Mouse (Mus musculus) forebrain, embryonic 14.5 days (tissue): ENCODE data around the gene Lekr1. TPM values are rescaled to one million over a fixed set of nuclear protein-coding genes. Genes with fewer than 3 reads are reported as not detected.

Source experiments
- ATAC-seq: fragments of 200-750 bp; cut with Nextera tagmentation; 2 replicates; pipeline ENCODE4 v1.8.0; 2017; ENCODE audit warnings: mild to moderate bottlenecking, moderate library complexity
- DNase-seq: peaks from one replicate; pipeline ENCODE4 v3.0.0-alpha.2; 2015; ENCODE audit warnings: low spot score
- H3K27ac ChIP-seq: fragments of 300-500 bp; sonication (generic); 2 replicates; pipeline ENCODE4 v1.5.1; 2014; ENCODE audit warnings: low read depth, mild to moderate bottlenecking, control low read depth, low read length, moderate library complexity
- H3K27me3 ChIP-seq: fragments of 300-500 bp; sonication (generic); replicated peaks from 2 replicates; pipeline ENCODE4 v1.6.1; 2014; ENCODE audit warnings: low read length, control low read depth, mixed read lengths; ENCODE audit not compliant: control insufficient read depth, insufficient read depth
- H3K36me3 ChIP-seq: fragments of 300-500 bp; sonication (generic); 2 replicates; pipeline ENCODE4 v1.6.1; 2014; ENCODE audit warnings: low read length, control low read depth; ENCODE audit not compliant: control insufficient read depth, insufficient read depth
- H3K4me1 ChIP-seq: fragments of 300-500 bp; sonication (generic); 2 replicates; pipeline ENCODE4 v1.6.1; 2014; ENCODE audit warnings: antibody characterized with exemption, low read length, control low read depth; ENCODE audit not compliant: control insufficient read depth, insufficient read depth
- H3K4me2 ChIP-seq: fragments of 300-500 bp; sonication (generic); 2 replicates; pipeline ENCODE4 v1.6.1; 2014; ENCODE audit warnings: mild to moderate bottlenecking, control low read depth, low read length
- H3K4me3 ChIP-seq: fragments of 300-500 bp; sonication (generic); 2 replicates; pipeline ENCODE4 v1.5.1; 2014; ENCODE audit warnings: low read depth, low read length, control low read depth
- H3K9ac ChIP-seq: fragments of 300-500 bp; sonication (generic); 2 replicates; pipeline ENCODE4 v1.6.1; 2014; ENCODE audit warnings: mild to moderate bottlenecking, low read length, control low read depth, moderate library complexity
- H3K9me3 ChIP-seq: fragments of 300-500 bp; sonication (generic); replicated peaks from 2 replicates; pipeline ENCODE4 v1.6.1; 2016; ENCODE audit warnings: low read length, control low read depth, mixed read lengths; ENCODE audit not compliant: control insufficient read depth
- WGBS: fragments of 180-500 bp; shearing (Covaris S2); extraction: QIAGEN DNeasy Blood & Tissue Kit; methylation state at CpG from one replicate; pipeline ENCODE4 v1.1.7; 2014; 5-methylcytosine and 5-hydroxymethylcytosine counted together
- polyA plus RNA-seq: library from polyadenylated mRNA; unstranded; fragments of >200 nt; fragmentation: Nextera tagmentation; extraction: Ambion mirVana; gene quantifications from 2 replicates; pipeline ENCODE4 v1.2.1, GENCODE M21; 2014

The Lekr1 gene
- polyA plus RNA-seq, 1 experiment from 2014 or later = 5.5 TPM

- Histone ChIP-seq H3K27ac (no peak overlapping the region), H3K4me3 (no peak overlapping the region), H3K4me1 (peaks cover 20% of the 10 kb centered on the region), H3K9ac (no peak overlapping the region), H3K9me3 (no peaks in the 10 kb centered on the region), H3K27me3 (no peaks in the 10 kb centered on the region; the same call in 1 of the 2 replicates), H3K4me2 (no peak overlapping the region), H3K36me3 (no peaks in the 10 kb centered on the region)
- WGBS = 32% methylated on average over 4 of the region's 4 CpGs
- ATAC-seq (no peak), DNase-seq (no peak)
Observed at GRCm38 (mm10) chr3:65860903-65861302, 194.9 kb downstream of the Lekr1 start.

GRCm38 (mm10) chr3:65861471-65861881 lies 195.4 kb downstream of the Lekr1 start:
- H3K9ac ChIP-seq = peak overlapping the region; percentile 13; the same call in 1 of the 2 replicates
- ATAC-seq (peak; percentile 14; the same call in 1 of the 2 replicates), DNase-seq (peak; percentile 73)
- H3K4me1 ChIP-seq = peaks cover 20% of the 10 kb centered on the region
- no peak overlapping the region for H3K27ac ChIP-seq
- H3K9me3 ChIP-seq = no peaks in the 10 kb centered on the region
- no peak overlapping the region for H3K4me3 ChIP-seq
- 10% methylated on average over 6 of the region's 6 CpGs for WGBS
- no peaks in the 10 kb centered on the region; the same call in 1 of the 2 replicates for H3K27me3 ChIP-seq
- no peaks in the 10 kb centered on the region for H3K36me3 ChIP-seq
- H3K4me2 ChIP-seq = no peak overlapping the region

- ATAC-seq (peak; percentile 90), DNase-seq (peak; percentile 92)
- H3K4me1 ChIP-seq = peaks cover 20% of the 10 kb centered on the region
- H3K9ac ChIP-seq = 0 out of 2 replicates have a peak overlapping the region, but pooled peaks have one; percentile 25
- H3K9me3 ChIP-seq = no peaks in the 10 kb centered on the region
- H3K36me3 ChIP-seq = no peaks in the 10 kb centered on the region
- no peak overlapping the region for H3K4me3 ChIP-seq
- no peak overlapping the region for H3K27ac ChIP-seq
- H3K27me3 ChIP-seq = no peaks in the 10 kb centered on the region; the same call in 1 of the 2 replicates
- 3% methylated on average over 11 of the region's 11 CpGs for WGBS
- peak overlapping the region; percentile 47 for H3K4me2 ChIP-seq
Observed at GRCm38 (mm10) chr3:65863297-65863696, 197.3 kb downstream of the Lekr1 start.

- DNase-seq = peak; percentile 39
- Histone ChIP-seq H3K9ac (0 out of 2 replicates have a peak overlapping the region, but pooled peaks have one; percentile 25), H3K27me3 (no peaks in the 10 kb centered on the region; the same call in 1 of the 2 replicates), H3K4me2 (peak overlapping the region; percentile 47), H3K4me3 (no peak overlapping the region; the same call in 1 of the 2 replicates), H3K4me1 (peaks cover 20% of the 10 kb centered on the region), H3K27ac (no peak overlapping the region), H3K36me3 (no peaks in the 10 kb centered on the region), H3K9me3 (no peaks in the 10 kb centered on the region)
- ATAC-seq = peak; percentile 43
- WGBS = 36% methylated on average over 16 of the region's 16 CpGs
Observed at GRCm38 (mm10) chr3:65863762-65864377, 197.8 kb downstream of the Lekr1 start.

GRCm38 (mm10) chr3:65868931-65869330 lies 202.9 kb downstream of the Lekr1 start:
- H3K4me2 ChIP-seq = no peak overlapping the region
- H3K4me1 ChIP-seq = 0 out of 2 replicates have a peak, but pooled peaks cover 3% of the 10 kb centered on the region
- ATAC-seq = no peak
- WGBS = 80% methylated on average over 8 of the region's 8 CpGs
- no peaks in the 10 kb centered on the region for H3K36me3 ChIP-seq
- H3K4me3 ChIP-seq = no peak overlapping the region
- no peak overlapping the region for H3K27ac ChIP-seq
- DNase-seq = no peak
- no peaks in the 10 kb centered on the region; the same call in 1 of the 2 replicates for H3K27me3 ChIP-seq
- H3K9ac ChIP-seq = no peak overlapping the region
- no peaks in the 10 kb centered on the region for H3K9me3 ChIP-seq

- no peak overlapping the region for H3K4me3 ChIP-seq
- H3K36me3 ChIP-seq = no peaks in the 10 kb centered on the region
- no peak for ATAC-seq
- WGBS = 84% methylated on average over 6 of the region's 6 CpGs
- no peak for DNase-seq
- no peak overlapping the region for H3K27ac ChIP-seq
- H3K27me3 ChIP-seq = no peaks in the 10 kb centered on the region; the same call in 1 of the 2 replicates
- H3K9ac ChIP-seq = no peak overlapping the region
- H3K4me1 ChIP-seq = no peaks in the 10 kb centered on the region
- H3K9me3 ChIP-seq = no peaks in the 10 kb centered on the region
- H3K4me2 ChIP-seq = no peak overlapping the region
Observed at GRCm38 (mm10) chr3:65869724-65870123, 203.7 kb downstream of the Lekr1 start.

GRCm38 (mm10) chr3:65871188-65871603 lies 205.2 kb downstream of the Lekr1 start:
- DNase-seq (peak; percentile 34), ATAC-seq (peak; percentile 54; the same call in 1 of the 2 replicates)
- Histone ChIP-seq H3K4me3 (no peak overlapping the region), H3K27ac (no peak overlapping the region), H3K27me3 (no peaks in the 10 kb centered on the region), H3K9me3 (no peaks in the 10 kb centered on the region), H3K4me1 (no peaks in the 10 kb centered on the region), H3K9ac (no peak overlapping the region), H3K4me2 (no peak overlapping the region), H3K36me3 (no peaks in the 10 kb centered on the region)
- 11% methylated on average over 12 of the region's 12 CpGs for WGBS

- Histone ChIP-seq H3K27me3 (no peaks in the 10 kb centered on the region), H3K9me3 (no peaks in the 10 kb centered on the region), H3K4me2 (no peak overlapping the region), H3K9ac (no peak overlapping the region), H3K4me1 (no peaks in the 10 kb centered on the region), H3K4me3 (no peak overlapping the region), H3K27ac (no peak overlapping the region), H3K36me3 (no peaks in the 10 kb centered on the region)
- no peak for DNase-seq
- 40% methylated on average over 10 of the region's 10 CpGs for WGBS
- ATAC-seq = 0 out of 2 replicates have a peak, but pooled peaks have one; percentile 29
Observed at GRCm38 (mm10) chr3:65871609-65872272, 205.7 kb downstream of the Lekr1 start.
